In genomic region chr1:156217941-156218340, GRCm38 (mm10) we compare ENCODE assay signal across 16 mouse cellular contexts. TPM values are rescaled to one million over a fixed set of nuclear protein-coding genes. Genes with fewer than 3 reads are reported as not detected.
DNase-seq lines count a peak whose midpoint lies in the region; ATAC-seq lines count a peak whose summit lies in the region.
"Had no signal": no experiment of that assay in that cellular context is flagged by ENCODE, and none has a peak within 500 bp of the region (broad histone marks: within the 10 kb centered on the region; RNA-seq: fewer than 3 reads in every experiment).

No protein-coding gene starts in this region.

- no peak overlapping the region for H3K4me2 ChIP-seq in heart, embryonic 14.5 days (ENCODE audit: low read length)
- no peak overlapping the region for H3K4me2 ChIP-seq in midbrain, embryonic 14.5 days (ENCODE audit: low read length)
- no peak overlapping the region for H3K4me2 ChIP-seq in midbrain, embryonic 11.5 days
- H3K4me2 ChIP-seq: embryonic facial prominence, embryonic 13.5 days; forebrain, embryonic 13.5 days had no signal

- H3K4me1 ChIP-seq in heart, embryonic 14.5 days (ENCODE audit: control insufficient read depth in 2 of 2, insufficient read depth in 2 of 2, low read length in 2 of 2), result peaks cover 29 to 38% of the 10 kb centered on the region in 2 experiments
- H3K4me1 ChIP-seq in midbrain, embryonic 14.5 days (ENCODE audit: control insufficient read depth, insufficient read depth, low read length), result peaks cover 16% of the 10 kb centered on the region
- peaks cover 16% of the 10 kb centered on the region for H3K4me1 ChIP-seq in midbrain, embryonic 11.5 days (ENCODE audit: control insufficient read depth, insufficient read depth, low read length)

- ATAC-seq in heart, embryonic 14.5 days (ENCODE audit: insufficient number of reproducible peaks, insufficient read depth, low FRiP score, low read depth), result 0 out of 2 replicates have a peak, but pooled peaks have one; percentile 12
- no peak for ATAC-seq in midbrain, embryonic 14.5 days (ENCODE audit: low FRiP score, low TSS enrichment)
- no peak for ATAC-seq in midbrain, embryonic 11.5 days (ENCODE audit: low FRiP score)
- ATAC-seq: forebrain, embryonic 13.5 days had no signal

- H3K9ac ChIP-seq in heart, embryonic 14.5 days (ENCODE audit: low read length), result no peak overlapping the region
- H3K9ac ChIP-seq in midbrain, embryonic 14.5 days (replicated peaks; ENCODE audit: low read length), result no peak overlapping the region
- H3K9ac ChIP-seq in midbrain, embryonic 11.5 days (ENCODE audit: low read length), result no peak overlapping the region
- H3K9ac ChIP-seq: embryonic facial prominence, embryonic 13.5 days; forebrain, embryonic 13.5 days had no signal

- intact Hi-C loops in heart, postnatal 36 days (cut with DNase I), result no loop called here
- intact Hi-C loops in gastrocnemius, postnatal 36 days (cut with DNase I), result no loop called here

- H3K4me3 ChIP-seq in heart, embryonic 14.5 days (ENCODE audit: control insufficient read depth in 1 of 2, insufficient read depth in 1 of 2, low read depth in 1 of 2, low read length in 2 of 2), result no peak overlapping the region
- no peak overlapping the region for H3K4me3 ChIP-seq in midbrain, embryonic 14.5 days (replicated peaks; ENCODE audit: low read depth, low read length)
- no peak overlapping the region for H3K4me3 ChIP-seq in midbrain, embryonic 11.5 days (ENCODE audit: low read depth, low read length)
- H3K4me3 ChIP-seq: embryonic facial prominence, embryonic 13.5 days; forebrain, embryonic 13.5 days had no signal

- H3K27ac ChIP-seq in heart, embryonic 14.5 days (replicated peaks in 1 of 2; ENCODE audit: control insufficient read depth in 1 of 2, insufficient read depth in 1 of 2, low read depth in 2 of 2, low read length in 2 of 2), result peak overlapping the region; percentile 41 to 63
- H3K27ac ChIP-seq in midbrain, embryonic 14.5 days (replicated peaks; ENCODE audit: low read depth, low read length), result no peak overlapping the region
- no peak overlapping the region for H3K27ac ChIP-seq in midbrain, embryonic 11.5 days (ENCODE audit: low read depth, low read length)
- H3K27ac ChIP-seq: embryonic facial prominence, embryonic 13.5 days; forebrain, embryonic 13.5 days had no signal

- no peaks in the 10 kb centered on the region for H3K9me3 ChIP-seq in heart, embryonic 14.5 days (ENCODE audit: control insufficient read depth, low read length)
- no peaks in the 10 kb centered on the region for H3K9me3 ChIP-seq in midbrain, embryonic 14.5 days (ENCODE audit: control insufficient read depth, low read length)
- no peaks in the 10 kb centered on the region for H3K9me3 ChIP-seq in midbrain, embryonic 11.5 days (ENCODE audit: control insufficient read depth, low read length)
- H3K9me3 ChIP-seq: embryonic facial prominence, embryonic 13.5 days; forebrain, embryonic 13.5 days had no signal

- 21% methylated on average over 8 of the region's 8 CpGs for WGBS in heart, embryonic 14.5 days
- WGBS in midbrain, embryonic 14.5 days, result 82% methylated on average over 8 of the region's 8 CpGs
- 86% methylated on average over 8 of the region's 8 CpGs for WGBS in midbrain, embryonic 11.5 days

- H3K27me3 ChIP-seq in heart, embryonic 14.5 days (ENCODE audit: control insufficient read depth, insufficient read depth, low read length), result no peaks in the 10 kb centered on the region
- H3K27me3 ChIP-seq in midbrain, embryonic 14.5 days (ENCODE audit: control insufficient read depth, insufficient read depth, low read length), result no peaks in the 10 kb centered on the region
- no peaks in the 10 kb centered on the region for H3K27me3 ChIP-seq in midbrain, embryonic 11.5 days (ENCODE audit: control insufficient read depth, insufficient read depth, low read length)
- H3K27me3 ChIP-seq: embryonic facial prominence, embryonic 13.5 days had no signal

- no peaks in the 10 kb centered on the region for H3K36me3 ChIP-seq in heart, embryonic 14.5 days (ENCODE audit: control insufficient read depth, insufficient read depth, low read length)
- no peaks in the 10 kb centered on the region for H3K36me3 ChIP-seq in midbrain, embryonic 14.5 days (ENCODE audit: control insufficient read depth, insufficient read depth, low read length)
- no peaks in the 10 kb centered on the region for H3K36me3 ChIP-seq in midbrain, embryonic 11.5 days (ENCODE audit: control insufficient read depth, insufficient read depth, low read length)
- H3K36me3 ChIP-seq: embryonic facial prominence, embryonic 13.5 days had no signal

- peak; percentile 36 to 64 for DNase-seq in adrenal gland, adult (ENCODE audit: inconsistent age in 2 of 2, low spot score in 1 of 2)
- DNase-seq in adrenal gland, adult 8-10 months, result no peak
- no peak for DNase-seq in heart, postnatal 36 days
- peak; percentile 6 for DNase-seq in midbrain, embryonic 14.5 days
- DNase-seq in midbrain, embryonic 11.5 days (ENCODE audit: low spot score, missing footprints), result no peak
- no peak for DNase-seq in testis, postnatal 10 days (ENCODE audit: low spot score)
- no peak for DNase-seq in gastrocnemius, postnatal 36 days
- DNase-seq: cerebellum, adult 11-12 months; right cerebral cortex, postnatal 25 days had no signal

RNA-seq across cellular contexts. Expression of gene Fam163a, which starts 13.1 kb away (rescaled TPM):
- 10 to 100 TPM; 10.8 to 21.6 (median 13.5) TPM for total RNA-seq in adrenal gland, adult 8-10 months (2022)
- polyA plus RNA-seq in heart, embryonic 14.5 days (2014; fragmentation: Nextera tagmentation; extraction: Ambion mirVana), result 2.4 and 2.6 TPM in 2 replicates
- total RNA-seq in heart, postnatal 36 days (2021), result under 1 TPM in 1 of 2 experiments, not detected in 1; 0.08 TPM
- 4.7 and 7.4 TPM in 2 replicates for polyA plus RNA-seq in midbrain, embryonic 14.5 days (2014; fragmentation: Nextera tagmentation; extraction: Ambion mirVana)
- 5.8 and 6.8 TPM in 2 replicates for polyA plus RNA-seq in midbrain, embryonic 11.5 days (2014; fragmentation: Nextera tagmentation; extraction: Ambion mirVana)
- not detected for total RNA-seq in gastrocnemius, postnatal 36 days (2021)
- total RNA-seq: common myeloid progenitor, adult 5-6 weeks; hematopoietic stem cell, adult 5-6 weeks; liver, adult 2 months; megakaryocyte progenitor cell, adult 5-6 weeks had no signal

Comparison
In these comparisons a context has a peak if more than half of its experiments do, and no peak if none do; other contexts are left out.
1. DNase-seq: peak in adrenal gland, adult (2 of 2) and midbrain, embryonic 14.5 days (single experiment); none in adrenal gland, adult 8-10 months (single experiment), heart, postnatal 36 days (0 of 2), midbrain, embryonic 11.5 days (single experiment), testis, postnatal 10 days (single experiment) and gastrocnemius, postnatal 36 days (0 of 2).
2. H3K27ac ChIP-seq: peak in heart, embryonic 14.5 days (2 of 2); none in midbrain, embryonic 14.5 days (single experiment) and midbrain, embryonic 11.5 days (single experiment).
3. RNA of gene Fam163a, which starts 13.1 kb away (total RNA-seq): 10.8 to 21.6 TPM in adrenal gland, adult 8-10 months; 0.08 TPM in heart, postnatal 36 days and not detected in gastrocnemius, postnatal 36 days; every median in the first group is over 10 times any median in the second.